Mouse (Mus musculus): Measurements from ENCODE around the gene Unc13c. TPM values are rescaled to one million over a fixed set of nuclear protein-coding genes. Genes with fewer than 3 reads are reported as not detected.

The Unc13c gene
- polyA plus RNA-seq, 1 experiment: not detected

- no peaks in the 10 kb centered on the region for H3K4me1 ChIP-seq
- no peaks in the 10 kb centered on the region for H3K9me3 ChIP-seq
- H3K36me3 ChIP-seq (replicated peaks; ENCODE audit: low read length): no peaks in the 10 kb centered on the region
- TF ChIP-seq GATA1 (IDR thresholded peaks at IDR 0.05; ENCODE audit: borderline replicate concordance, low read length) (no peak), FLI1 (IDR thresholded peaks at IDR 0.05; ENCODE audit: low read length) (no peak)
- H3K27me3 ChIP-seq (replicated peaks): no peaks in the 10 kb centered on the region
- no peak overlapping the region for H3K4me3 ChIP-seq (replicated peaks)
These were observed 297.0 kb downstream of the Unc13c start for GRCm38 (mm10) chr9:73671656-73672212.

- Histone ChIP-seq H3K9me3 (no peaks in the 10 kb centered on the region), H3K27me3 (replicated peaks) (no peaks in the 10 kb centered on the region), H3K36me3 (replicated peaks; ENCODE audit: low read length) (no peaks in the 10 kb centered on the region), H3K4me1 (no peaks in the 10 kb centered on the region), H3K4me3 (replicated peaks) (no peak overlapping the region)
- TF ChIP-seq GATA1 (IDR thresholded peaks at IDR 0.05; ENCODE audit: borderline replicate concordance, low read length): no peak
- TF ChIP-seq FLI1 (IDR thresholded peaks at IDR 0.05; ENCODE audit: low read length): no peak
These were observed 298.7 kb downstream of the Unc13c start for GRCm38 (mm10) chr9:73670040-73670439.

GRCm38 (mm10) chr9:73662839-73663238 lies 305.9 kb downstream of the Unc13c start:
- peaks cover 6% of the 10 kb centered on the region for H3K9me3 ChIP-seq
- no peaks in the 10 kb centered on the region for H3K36me3 ChIP-seq (replicated peaks; ENCODE audit: low read length)
- no peaks in the 10 kb centered on the region for H3K27me3 ChIP-seq (replicated peaks)
- H3K4me3 ChIP-seq (replicated peaks): no peak overlapping the region
- H3K4me1 ChIP-seq: no peaks in the 10 kb centered on the region
- TF ChIP-seq GATA1 (IDR thresholded peaks at IDR 0.05; ENCODE audit: borderline replicate concordance, low read length) (no peak), FLI1 (IDR thresholded peaks at IDR 0.05; ENCODE audit: low read length) (no peak)

DNA sequence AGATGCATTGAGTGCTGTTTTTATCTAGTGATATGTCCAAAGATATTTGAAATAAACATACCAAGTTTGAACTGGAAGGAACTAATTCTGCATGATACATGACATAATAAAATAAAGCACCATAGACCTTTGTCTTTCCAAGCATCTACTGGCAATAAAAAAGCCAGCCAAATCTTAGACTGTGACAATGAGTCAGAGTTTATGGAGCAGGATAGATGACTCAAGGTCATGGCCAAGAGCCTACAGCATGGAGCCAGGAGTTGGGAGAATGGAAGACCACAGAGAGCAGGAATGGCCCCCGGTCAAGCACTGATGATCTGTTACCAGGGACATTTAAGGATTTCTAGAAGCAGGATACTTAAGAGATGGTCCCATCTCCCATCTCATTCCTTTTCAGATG lies 319.7 kb downstream of the Unc13c start:
- no peaks in the 10 kb centered on the region for H3K36me3 ChIP-seq (replicated peaks; ENCODE audit: low read length)
- H3K9me3 ChIP-seq: 0 out of 2 replicates have a peak, but pooled peaks cover 6% of the 10 kb centered on the region
- no peak for TF ChIP-seq GATA1 (IDR thresholded peaks at IDR 0.05; ENCODE audit: borderline replicate concordance, low read length)
- TF ChIP-seq FLI1 (IDR thresholded peaks at IDR 0.05; ENCODE audit: low read length): no peak
- no peaks in the 10 kb centered on the region for H3K4me1 ChIP-seq
- H3K4me3 ChIP-seq (replicated peaks): no peak overlapping the region
- no peaks in the 10 kb centered on the region for H3K27me3 ChIP-seq (replicated peaks)

DNA sequence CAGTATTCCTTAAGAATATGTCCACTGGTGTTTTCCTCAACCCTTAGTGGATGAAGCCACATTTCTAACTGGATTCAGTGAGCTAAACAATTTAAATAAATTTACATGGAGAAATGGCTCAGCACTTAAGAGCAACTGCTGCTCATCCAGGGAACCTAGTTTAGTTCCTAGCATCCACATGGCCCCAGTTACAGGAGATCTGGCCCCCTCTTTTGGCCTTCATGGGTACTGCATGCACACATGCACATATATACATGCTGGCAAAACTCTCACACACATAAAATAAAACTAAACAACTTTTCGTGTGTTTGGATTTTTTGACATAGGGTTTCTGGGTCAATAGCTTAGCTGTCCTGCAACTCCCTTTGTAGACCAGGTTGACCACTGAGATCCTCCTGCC lies 330.6 kb downstream of the Unc13c start:
- TF ChIP-seq GATA1 (IDR thresholded peaks at IDR 0.05; ENCODE audit: borderline replicate concordance, low read length) (no peak), FLI1 (IDR thresholded peaks at IDR 0.05; ENCODE audit: low read length) (no peak)
- H3K4me1 ChIP-seq: no peaks in the 10 kb centered on the region
- H3K9me3 ChIP-seq: peaks cover 13% of the 10 kb centered on the region
- H3K36me3 ChIP-seq (replicated peaks; ENCODE audit: low read length): no peaks in the 10 kb centered on the region
- H3K4me3 ChIP-seq (replicated peaks): no peak overlapping the region
- H3K27me3 ChIP-seq (replicated peaks): no peaks in the 10 kb centered on the region

DNA sequence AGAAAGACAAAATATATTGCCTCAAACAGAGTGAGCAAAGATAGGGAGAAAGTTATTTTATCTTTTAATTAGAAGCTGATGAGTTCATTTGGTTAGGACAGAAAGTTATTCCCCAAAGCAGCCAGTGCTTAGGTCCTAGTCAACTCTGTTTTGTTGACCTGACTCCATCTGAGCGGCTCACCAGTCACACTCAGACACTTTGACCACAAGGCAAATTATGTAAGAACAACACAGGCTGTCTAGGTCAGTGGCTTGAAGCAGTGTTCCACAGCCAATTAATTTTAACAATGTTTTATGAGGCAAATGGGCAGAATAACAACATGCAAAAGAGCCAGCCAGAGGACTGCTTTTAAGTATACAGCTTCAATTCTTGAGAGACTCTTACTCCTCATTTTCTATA lies 343.6 kb downstream of the Unc13c start:
- Histone ChIP-seq H3K27me3 (replicated peaks) (no peaks in the 10 kb centered on the region), H3K36me3 (replicated peaks; ENCODE audit: low read length) (no peaks in the 10 kb centered on the region), H3K9me3 (no peaks in the 10 kb centered on the region), H3K4me3 (replicated peaks) (no peak overlapping the region), H3K4me1 (no peaks in the 10 kb centered on the region)
- TF ChIP-seq GATA1 (IDR thresholded peaks at IDR 0.05; ENCODE audit: borderline replicate concordance, low read length): no peak
- TF ChIP-seq FLI1 (IDR thresholded peaks at IDR 0.05; ENCODE audit: low read length): no peak

DNA sequence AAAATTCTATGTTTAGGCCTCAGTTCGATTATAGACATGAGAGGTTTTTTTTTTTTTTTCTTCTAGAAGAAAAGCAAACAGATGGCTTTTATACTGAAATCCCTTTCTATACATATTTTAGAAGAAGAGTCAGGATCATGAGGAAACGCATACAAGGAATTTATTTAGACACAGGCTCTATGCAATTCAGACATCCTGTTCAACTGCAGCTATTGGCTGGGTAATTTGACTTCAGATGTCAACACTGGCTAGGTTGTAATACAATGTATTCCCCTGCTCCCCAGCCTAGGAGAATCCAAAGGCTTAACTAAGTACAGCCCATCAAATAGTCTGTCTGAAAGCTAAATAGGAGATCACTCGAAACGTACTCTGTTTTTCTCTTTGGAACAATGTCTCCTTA lies 355.9 kb downstream of the Unc13c start:
- TF ChIP-seq FLI1 (IDR thresholded peaks at IDR 0.05; ENCODE audit: low read length) (no peak), GATA1 (IDR thresholded peaks at IDR 0.05; ENCODE audit: borderline replicate concordance, low read length) (no peak)
- Histone ChIP-seq H3K4me3 (replicated peaks) (no peak overlapping the region), H3K4me1 (no peaks in the 10 kb centered on the region)

GRCm38 (mm10) chr9:73603921-73604320 lies 364.8 kb downstream of the Unc13c start:
- no peaks in the 10 kb centered on the region for H3K27me3 ChIP-seq (replicated peaks)
- H3K4me1 ChIP-seq: no peaks in the 10 kb centered on the region
- H3K9me3 ChIP-seq: no peaks in the 10 kb centered on the region
- H3K4me3 ChIP-seq (replicated peaks): no peak overlapping the region
- TF ChIP-seq GATA1 (IDR thresholded peaks at IDR 0.05; ENCODE audit: borderline replicate concordance, low read length): no peak
- no peak for TF ChIP-seq FLI1 (IDR thresholded peaks at IDR 0.05; ENCODE audit: low read length)
- H3K36me3 ChIP-seq (replicated peaks; ENCODE audit: low read length): no peaks in the 10 kb centered on the region

More for the DNA sequence above, 355.9 kb downstream of the Unc13c start:
- Histone ChIP-seq H3K36me3 (replicated peaks; ENCODE audit: low read length) (no peaks in the 10 kb centered on the region), H3K9me3 (peaks cover 9% of the 10 kb centered on the region; the same call in 1 of the 2 replicates), H3K27me3 (replicated peaks) (no peaks in the 10 kb centered on the region)

DNA sequence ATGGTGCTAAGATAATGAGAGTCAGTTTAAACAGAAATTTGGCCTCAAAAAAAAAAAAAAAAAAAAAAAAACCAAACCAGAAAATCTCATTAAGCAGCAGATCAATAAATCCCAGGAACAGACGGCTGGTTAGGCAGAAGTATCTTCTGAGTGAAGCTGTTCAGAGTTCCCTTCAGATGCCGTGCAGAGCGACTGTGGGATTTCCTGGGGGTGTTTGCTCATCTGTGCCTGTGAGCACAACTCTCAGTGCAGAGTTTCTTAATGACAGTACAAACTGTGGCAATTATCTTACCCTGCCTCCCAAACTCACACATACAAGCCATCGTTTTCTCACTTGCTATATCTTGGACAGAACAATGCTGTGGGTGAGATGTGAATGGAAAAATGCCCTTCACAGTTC lies 403.2 kb downstream of the Unc13c start:
- Histone ChIP-seq H3K9me3 (no peaks in the 10 kb centered on the region), H3K4me3 (replicated peaks) (no peak overlapping the region), H3K4me1 (no peaks in the 10 kb centered on the region), H3K27me3 (replicated peaks) (no peaks in the 10 kb centered on the region), H3K36me3 (replicated peaks; ENCODE audit: low read length) (no peaks in the 10 kb centered on the region)
- TF ChIP-seq GATA1 (IDR thresholded peaks at IDR 0.05; ENCODE audit: borderline replicate concordance, low read length): no peak
- TF ChIP-seq FLI1 (IDR thresholded peaks at IDR 0.05; ENCODE audit: low read length): no peak

- Histone ChIP-seq H3K4me3 (replicated peaks) (no peak overlapping the region), H3K36me3 (replicated peaks; ENCODE audit: low read length) (no peaks in the 10 kb centered on the region), H3K9me3 (no peaks in the 10 kb centered on the region), H3K4me1 (no peaks in the 10 kb centered on the region), H3K27me3 (replicated peaks) (no peaks in the 10 kb centered on the region)
- no peak for TF ChIP-seq FLI1 (IDR thresholded peaks at IDR 0.05; ENCODE audit: low read length)
- TF ChIP-seq GATA1 (IDR thresholded peaks at IDR 0.05; ENCODE audit: borderline replicate concordance, low read length): no peak
These were observed 408.7 kb downstream of the Unc13c start for GRCm38 (mm10) chr9:73560037-73560436.

DNA sequence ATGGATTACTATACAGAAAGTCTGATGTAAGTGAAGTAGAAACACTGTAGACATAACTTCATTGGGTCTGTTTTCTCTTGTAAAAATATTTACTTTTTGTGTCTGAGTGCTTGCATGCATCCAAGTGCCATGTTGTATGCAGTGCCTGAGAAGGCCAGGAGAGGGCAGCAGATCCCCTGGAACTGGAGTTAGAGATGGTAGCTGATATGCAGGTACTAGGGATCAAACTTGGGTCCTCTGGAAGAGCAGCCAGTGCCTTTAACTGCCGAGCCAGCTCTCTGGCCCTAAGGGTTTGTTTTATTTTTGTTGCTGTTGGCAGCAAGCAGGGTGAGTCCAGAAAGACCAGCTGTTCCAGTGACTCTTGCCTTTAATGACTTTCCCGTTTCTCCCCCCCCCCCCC lies 411.0 kb downstream of the Unc13c start:
- Histone ChIP-seq H3K36me3 (replicated peaks; ENCODE audit: low read length) (no peaks in the 10 kb centered on the region), H3K9me3 (no peaks in the 10 kb centered on the region), H3K27me3 (replicated peaks) (no peaks in the 10 kb centered on the region), H3K4me1 (no peaks in the 10 kb centered on the region), H3K4me3 (replicated peaks) (no peak overlapping the region)
- TF ChIP-seq FLI1 (IDR thresholded peaks at IDR 0.05; ENCODE audit: low read length) (no peak), GATA1 (IDR thresholded peaks at IDR 0.05; ENCODE audit: borderline replicate concordance, low read length) (no peak)

Data from megakaryocyte, embryonic 14.5 days (primary cell).